Mouse (Mus musculus) heart, postnatal 10 days (tissue): ENCODE data around the gene Zfp317. TPM values are rescaled to one million over a fixed set of nuclear protein-coding genes. Genes with fewer than 3 reads are reported as not detected.
A peak's percentile ranks its signal among the peaks of the same experiment; 100 is the strongest.
"Not testable (repeated sequence)": the region's sequence is repeated elsewhere in the genome, so short reads cannot be mapped to it uniquely, and the experiment has no call there.

Experiments
- DNase-seq, 2 experiments: peaks; one replicate each; pipeline ENCODE4 v3.0.0; 2021
- intact Hi-C: fragments of 180-260 bp; cut with DNase I; formaldehyde crosslinking; loops from one replicate; pipeline ENCODE4 v1.15.1; 2025
- total RNA-seq, 2 experiments: library from RNA; stranded (reverse); gene quantifications; 2 replicates each; pipeline ENCODE4 v1.2.3; 2021

Zfp317 gene
- total RNA-seq, result 10 to 100 TPM; 13.8 to 15.4 TPM

DNA sequence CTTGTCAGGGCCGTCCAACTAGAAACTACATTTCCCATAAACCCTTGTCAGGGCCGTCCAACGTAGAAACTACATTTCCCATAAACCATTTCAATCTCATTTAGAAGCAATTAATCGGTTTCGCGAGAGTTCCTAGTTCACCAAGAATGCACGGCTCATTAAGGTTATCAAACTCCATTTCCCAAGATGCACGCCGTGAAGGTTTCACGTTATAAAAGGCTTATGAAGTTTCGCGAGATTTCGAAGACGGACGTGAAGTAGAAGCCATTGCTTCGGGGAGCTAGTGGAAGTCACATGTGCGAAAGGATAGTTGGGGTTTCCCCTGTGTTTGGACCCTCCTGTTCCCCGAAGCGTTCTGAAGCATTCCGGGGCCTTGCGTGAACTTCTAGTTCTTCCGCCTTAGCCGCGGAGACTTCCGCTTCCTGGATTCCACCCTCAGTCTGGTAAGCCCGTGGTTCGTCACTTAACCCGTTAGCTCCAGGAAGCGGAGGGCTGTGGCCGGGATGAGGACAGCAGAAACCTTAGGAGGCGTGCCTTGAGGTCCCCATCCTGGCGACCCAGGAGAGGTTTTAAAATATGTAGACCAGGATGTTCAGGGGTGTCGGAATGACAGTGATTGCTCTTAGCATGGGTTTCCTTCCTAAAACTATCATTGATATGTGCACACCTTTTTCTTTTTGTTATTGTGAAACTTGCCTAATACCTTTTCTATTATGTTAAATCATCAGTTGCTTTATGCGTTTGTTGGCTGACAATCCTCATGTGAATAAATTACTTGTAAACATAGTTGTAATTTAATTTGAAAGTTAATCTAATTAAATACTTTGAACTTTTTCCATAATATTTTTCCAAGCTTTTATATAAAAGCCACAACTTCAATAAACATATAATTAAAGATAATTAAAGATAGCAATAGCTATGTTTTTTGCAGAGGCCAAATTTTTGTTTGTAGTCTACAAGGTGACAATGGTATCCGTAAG is at the start of gene Zfp317:
Gene Zfp317, plus strand, starts transcription at position 260 of the 980 bp plus-strand sequence.
- DNase-seq, result peak; percentile 94
- intact Hi-C loops, result loop anchor here (10.0 kb wide), 2 partner anchors 1023 to 1327 kb away; partner anchors contain the start of genes Chordc1, Fbxl12 and Ubl5

GRCm38 (mm10) chr9:19582317-19582716 is 39.6 kb upstream of the Zfp317 start, which contains the start of gene Olfr855:
Gene Olfr855 (plus strand): TSS chr9:19582617.
- DNase-seq, result no peak
- intact Hi-C loops, result no loop called here

- intact Hi-C loops, result loop anchor here (10.0 kb wide), 2 partner anchors 1024 to 1326 kb away; partner anchors contain the start of genes Chordc1, Fbxl12 and Ubl5
- DNase-seq, result no peak
Measured at GRCm38 (mm10) chr9:19621297-19621696, 605 bp upstream of the Zfp317 start.

GRCm38 (mm10) chr9:19629574-19629973 is 7.7 kb downstream of the Zfp317 start:
- intact Hi-C loops, result loop anchor here (10.0 kb wide), 2 partner anchors 1015 to 1335 kb away; partner anchors contain the start of genes Chordc1, Fbxl12 and Ubl5
- no peak for DNase-seq

GRCm38 (mm10) chr9:19645193-19645592 is 23.3 kb downstream of the Zfp317 start:
- intact Hi-C loops, result no loop called here
- no peak for DNase-seq

GRCm38 (mm10) chr9:19690281-19690680 is 68.4 kb downstream of the Zfp317 start:
- DNase-seq, result no peak
- intact Hi-C loops, result no loop called here

- DNase-seq, result no peak
- intact Hi-C loops, result no loop called here
Measured at GRCm38 (mm10) chr9:19691426-19691825, 69.5 kb downstream of the Zfp317 start.

- intact Hi-C loops, result no loop called here
- no peak for DNase-seq
Measured at GRCm38 (mm10) chr9:19692430-19692829, 70.5 kb downstream of the Zfp317 start.

- DNase-seq, intact Hi-C loops: not testable (repeated sequence)
Measured at GRCm38 (mm10) chr9:19694285-19694684, 72.4 kb downstream of the Zfp317 start.

GRCm38 (mm10) chr9:19694898-19695379 is 73.0 kb downstream of the Zfp317 start:
- intact Hi-C loops, DNase-seq: not testable (repeated sequence)

Other genes with a start within 250 kb of the Zfp317 start
- not detected for gene Olfr847, start 243.4 kb upstream of the Zfp317 start, total RNA-seq
- not detected for gene Olfr849, start 181.8 kb upstream of the Zfp317 start, total RNA-seq
- gene Olfr850, start 143.9 kb upstream of the Zfp317 start, total RNA-seq, result not detected
- gene Olfr851, start 128.8 kb upstream of the Zfp317 start, total RNA-seq, result not detected
- gene Olfr853, start 81.0 kb upstream of the Zfp317 start, total RNA-seq, result not detected
- gene Olfr854, start 54.7 kb upstream of the Zfp317 start, total RNA-seq, result not detected
- gene Olfr855, start 39.5 kb upstream of the Zfp317 start, total RNA-seq, result not detected
- gene Olfr857, start 87.3 kb downstream of the Zfp317 start, total RNA-seq, result not detected
- not detected for gene Olfr58, start 158.2 kb downstream of the Zfp317 start, total RNA-seq
- not detected for gene Olfr859, start 182.8 kb downstream of the Zfp317 start, total RNA-seq
- not detected for gene Olfr860, start 227.6 kb downstream of the Zfp317 start, total RNA-seq